Mouse (Mus musculus): ENCODE results near the gene Clec2g.
"Not testable (repeated sequence)": the region's sequence is repeated elsewhere in the genome, so short reads cannot be mapped to it uniquely, and the experiment has no call there.

Clec2g gene

DNA sequence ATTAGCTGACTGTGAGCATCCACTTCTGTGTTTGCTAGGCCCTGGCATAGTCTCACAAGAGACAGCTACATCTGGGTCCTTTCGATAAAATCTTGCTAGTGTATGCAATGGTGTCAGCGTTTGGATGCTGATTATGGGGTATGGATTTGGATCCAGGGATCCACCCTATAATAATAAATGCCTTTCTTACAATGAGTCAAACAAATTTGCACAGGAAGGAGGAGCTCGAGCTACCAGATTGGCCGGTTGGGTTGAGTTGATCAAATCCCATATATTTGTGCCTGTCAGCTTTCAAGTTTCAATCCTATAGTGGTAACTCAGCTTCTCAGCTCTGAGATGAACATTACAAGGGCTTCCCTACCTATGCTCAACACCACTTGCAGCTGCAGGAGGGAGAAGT, at the start of gene Clec2g:
TSS of gene Clec2g (plus strand) at position 301 of the 400 bp plus-strand sequence.
- not testable (repeated sequence) for DNase-seq (ENCODE audit: low spot score)

DNA sequence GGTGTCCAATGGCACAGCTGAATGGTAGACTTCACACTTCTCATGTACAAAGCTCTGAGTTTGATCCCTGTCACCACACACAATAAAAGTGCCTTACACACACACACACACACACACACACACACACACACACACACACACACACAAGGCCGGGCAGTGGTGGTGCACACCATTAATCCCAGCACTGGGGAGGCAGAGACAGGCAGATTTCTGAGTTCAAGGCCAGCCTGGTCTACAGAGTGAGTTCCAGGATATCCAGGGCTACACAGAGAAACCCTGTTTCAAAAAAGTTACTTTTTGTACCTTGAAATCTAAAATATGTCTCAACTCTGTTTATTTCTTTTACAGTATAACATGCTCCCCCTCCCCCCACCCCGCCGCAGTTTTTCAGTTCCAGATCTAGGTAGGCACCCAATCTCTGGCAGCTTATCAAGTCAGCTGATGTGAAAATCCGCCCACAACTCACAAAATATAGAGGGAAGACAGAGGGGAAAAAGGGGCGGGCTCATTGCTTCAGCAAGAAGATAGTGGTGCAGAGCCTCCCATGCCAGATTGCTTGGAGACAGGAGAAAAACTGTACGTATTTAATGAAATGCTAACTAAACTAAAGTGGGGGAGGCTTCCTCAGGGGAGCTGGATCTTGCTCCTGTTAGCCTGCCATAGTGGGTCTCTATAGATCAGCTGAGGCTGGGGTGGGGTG, 46.9 kb upstream of the Clec2g start, which contains the start of gene Clec2i:
TSS of gene Clec2i (plus strand) at position 498 of the 700 bp plus-strand sequence.
- DNase-seq (ENCODE audit: low spot score): peak; percentile 21

GRCm38 (mm10) chr6:128888834-128889233, 45.3 kb upstream of the Clec2g start:
- no peak for DNase-seq (ENCODE audit: low spot score)

- no peak for DNase-seq (ENCODE audit: low spot score)
Measured at GRCm38 (mm10) chr6:128890948-128891355, 43.2 kb upstream of the Clec2g start, which contains the start of gene BC035044. Gene BC035044, minus strand, starts transcription at chr6:128891126.

DNA sequence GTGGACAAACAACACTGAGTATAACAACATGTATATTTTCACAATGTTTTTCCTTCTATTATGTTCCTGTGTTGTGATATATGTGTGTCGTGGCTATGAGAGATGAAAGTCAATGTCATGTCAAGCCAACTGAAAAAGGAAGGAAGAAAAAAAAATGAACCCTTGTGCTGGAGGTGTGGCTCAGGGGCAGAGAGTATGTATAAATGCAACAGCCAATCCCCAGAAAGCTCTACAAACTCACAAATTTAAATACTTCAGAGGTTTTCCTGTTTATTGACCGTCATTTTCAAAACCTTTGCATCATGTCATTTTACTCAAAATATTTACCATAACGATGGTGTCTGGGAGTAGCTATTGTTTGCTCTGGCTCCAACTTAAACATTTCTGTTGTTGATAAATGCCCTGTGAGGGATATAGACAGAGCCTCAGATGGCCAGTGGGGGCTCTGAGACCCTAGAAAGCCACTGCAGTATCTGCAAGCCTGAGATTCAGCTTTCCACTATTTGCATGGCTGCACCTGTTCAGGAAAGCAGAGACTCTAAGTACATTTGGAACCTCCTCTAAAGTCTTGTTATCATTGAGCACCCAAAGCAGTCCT, 38.7 kb upstream of the Clec2g start:
- no peak for DNase-seq (ENCODE audit: low spot score)

DNA sequence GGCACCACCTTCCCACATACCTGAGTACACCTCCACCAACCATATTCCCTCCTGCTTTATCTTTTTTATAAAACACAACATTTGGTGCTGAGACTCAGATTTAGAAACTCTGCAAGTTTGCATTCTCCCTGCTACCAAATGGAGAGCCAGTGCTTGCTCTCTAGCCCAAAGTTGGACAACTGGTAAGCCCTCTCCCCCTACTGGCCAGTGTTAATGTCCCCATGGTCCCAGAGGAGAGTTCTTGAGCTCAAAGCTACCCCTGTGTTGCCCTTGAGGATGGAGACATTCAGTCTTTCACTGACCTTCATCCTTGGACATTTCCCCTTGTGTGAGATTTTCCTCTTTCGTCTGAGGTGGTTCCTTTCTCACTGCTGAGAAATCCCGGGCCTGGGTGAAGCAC, 34.1 kb upstream of the Clec2g start:
- no peak for DNase-seq (ENCODE audit: low spot score)

DNA sequence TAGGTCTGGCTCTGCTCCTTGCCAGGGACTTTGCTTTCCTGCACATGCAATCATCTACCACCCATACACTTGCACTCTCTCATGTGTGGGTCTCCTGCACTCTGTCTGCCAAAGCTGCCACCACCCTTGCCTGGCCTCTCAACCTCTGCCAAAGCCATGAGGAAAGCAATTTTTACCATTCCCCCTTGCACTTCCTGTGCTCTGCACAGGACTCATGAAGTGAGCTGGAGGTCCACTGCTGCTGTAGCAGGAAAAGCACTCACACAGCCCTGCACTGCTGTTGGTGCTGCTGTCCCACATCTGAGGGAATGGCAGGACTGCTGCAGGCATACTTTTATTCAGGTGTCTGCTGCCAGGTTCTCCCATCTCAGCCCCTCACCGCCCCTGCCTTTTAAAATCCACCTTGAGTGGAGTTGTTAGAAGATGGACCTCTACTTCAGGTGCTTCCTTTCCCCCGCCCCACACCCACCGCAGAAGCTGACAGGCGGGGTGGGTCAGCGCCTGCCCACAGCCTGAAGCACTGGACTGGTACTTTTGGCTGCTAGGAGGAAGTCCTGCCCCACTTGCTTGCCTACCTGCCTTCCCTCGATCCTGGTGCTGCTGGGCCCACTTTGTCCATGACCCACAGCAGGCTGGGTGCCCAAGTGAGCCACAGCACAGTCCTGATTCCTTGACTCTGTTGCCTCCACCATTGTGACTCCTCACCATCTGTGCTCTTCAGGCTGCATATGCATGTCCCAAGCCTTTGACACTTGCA, 33.2 kb upstream of the Clec2g start:
- DNase-seq (ENCODE audit: low spot score): not testable (repeated sequence)

- no peak for DNase-seq (ENCODE audit: low spot score)
Measured at GRCm38 (mm10) chr6:128913598-128914254, 20.5 kb upstream of the Clec2g start.

DNA sequence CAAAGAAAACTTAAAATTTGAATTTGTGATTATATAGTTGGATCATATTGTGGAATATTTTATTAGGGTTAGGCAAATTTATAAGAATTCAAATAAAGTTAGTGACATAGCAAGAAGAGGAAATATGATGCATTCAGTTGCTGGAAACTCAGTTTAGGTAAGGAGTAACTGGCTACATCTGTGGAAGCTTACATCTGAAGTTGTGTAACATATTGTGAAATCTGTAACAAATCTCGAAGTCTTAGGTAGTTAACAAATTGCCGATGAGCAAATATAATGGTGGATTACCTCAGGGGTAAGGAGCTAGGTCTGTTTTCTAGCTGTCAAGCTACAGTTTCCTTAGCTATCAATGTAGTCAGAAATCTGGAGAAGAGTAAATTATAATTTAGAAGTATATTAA, 16.9 kb upstream of the Clec2g start:
- no peak for DNase-seq (ENCODE audit: low spot score)

DNA sequence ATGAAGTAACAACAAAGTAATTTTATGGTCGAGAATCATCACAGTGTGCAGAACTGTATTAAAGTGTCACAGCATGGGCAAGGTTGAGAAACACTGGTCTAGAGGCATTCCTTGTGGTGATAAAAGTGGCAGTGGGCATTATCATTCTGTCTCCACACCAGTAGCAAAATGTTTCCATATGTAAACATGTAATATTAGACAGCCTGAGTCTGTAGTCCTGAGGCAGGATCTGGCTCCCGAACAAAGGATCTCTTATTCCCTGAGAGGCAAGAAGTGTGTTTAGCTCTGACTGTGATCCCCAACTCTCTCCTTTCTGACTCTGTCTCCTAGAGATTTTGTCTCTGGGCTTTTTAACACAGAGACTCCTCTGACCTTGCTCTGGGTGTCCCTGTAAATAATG, 1.1 kb upstream of the Clec2g start:
- DNase-seq (ENCODE audit: low spot score): no peak

DNA sequence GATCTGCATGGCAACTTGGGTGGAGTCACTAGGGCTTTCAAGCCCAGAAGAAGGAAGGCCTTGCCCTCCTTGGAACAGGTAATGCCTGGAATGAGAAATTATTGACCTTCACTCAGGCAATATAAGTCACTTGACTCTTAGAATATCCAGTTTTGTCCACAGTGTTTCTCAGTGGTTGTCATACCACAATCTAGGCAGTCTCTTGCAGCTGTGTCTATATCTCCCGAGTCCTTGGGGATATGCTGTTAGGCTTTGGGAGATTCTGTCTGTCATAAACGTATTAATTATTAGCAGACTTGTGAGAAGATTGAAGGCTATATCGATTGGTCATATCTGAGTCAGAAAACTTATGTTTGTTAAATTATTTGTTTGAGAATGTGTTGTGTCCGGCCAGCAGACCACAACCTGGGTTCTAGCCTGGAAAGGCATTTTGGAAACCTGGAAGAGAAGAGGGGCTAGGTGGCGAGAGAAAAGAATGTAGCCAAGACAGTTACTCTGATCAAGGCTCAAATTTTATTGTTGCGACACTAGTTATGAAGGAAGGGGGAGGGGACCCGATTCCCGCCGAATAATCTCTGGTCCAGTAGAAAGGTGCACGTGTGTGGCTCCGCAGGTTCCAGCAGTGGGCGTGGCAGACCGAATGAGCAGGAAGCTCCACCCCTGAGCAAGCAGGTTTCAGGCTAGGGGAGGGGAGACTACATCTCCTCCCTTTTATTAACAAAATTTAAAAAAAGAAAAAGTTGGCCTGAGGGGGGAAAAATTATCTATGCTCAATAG, 1.9 kb downstream of the Clec2g start:
- DNase-seq (ENCODE audit: low spot score): not testable (repeated sequence)

- no peak for DNase-seq (ENCODE audit: low spot score)
Measured at GRCm38 (mm10) chr6:128941646-128942421, 7.7 kb downstream of the Clec2g start.

- no peak for DNase-seq (ENCODE audit: low spot score)
Measured at GRCm38 (mm10) chr6:128945564-128945963, 11.4 kb downstream of the Clec2g start.

GRCm38 (mm10) chr6:128961110-128961509, 26.9 kb downstream of the Clec2g start:
- no peak for DNase-seq (ENCODE audit: low spot score)

DNA sequence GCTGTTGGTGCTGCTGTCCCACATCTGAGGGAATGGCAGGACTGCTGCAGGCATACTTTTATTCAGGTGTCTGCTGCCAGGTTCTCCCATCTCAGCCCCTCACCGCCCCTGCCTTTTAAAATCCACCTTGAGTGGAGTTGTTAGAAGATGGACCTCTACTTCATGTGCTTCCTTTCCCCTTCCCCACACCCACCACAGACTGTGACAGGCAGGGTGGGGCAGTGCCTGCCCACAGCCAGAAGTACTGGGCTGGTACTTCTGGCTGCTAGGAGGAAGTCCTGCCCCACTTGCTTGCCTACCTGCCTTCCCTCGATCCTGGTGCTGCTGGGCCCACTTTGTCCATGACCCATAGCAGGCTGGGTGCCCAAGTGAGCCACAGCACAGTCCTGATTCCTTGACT, 27.9 kb downstream of the Clec2g start:
- DNase-seq (ENCODE audit: low spot score): not testable (repeated sequence)

- no peak for DNase-seq (ENCODE audit: low spot score)
Measured at GRCm38 (mm10) chr6:128964519-128964918, 30.3 kb downstream of the Clec2g start.

DNA sequence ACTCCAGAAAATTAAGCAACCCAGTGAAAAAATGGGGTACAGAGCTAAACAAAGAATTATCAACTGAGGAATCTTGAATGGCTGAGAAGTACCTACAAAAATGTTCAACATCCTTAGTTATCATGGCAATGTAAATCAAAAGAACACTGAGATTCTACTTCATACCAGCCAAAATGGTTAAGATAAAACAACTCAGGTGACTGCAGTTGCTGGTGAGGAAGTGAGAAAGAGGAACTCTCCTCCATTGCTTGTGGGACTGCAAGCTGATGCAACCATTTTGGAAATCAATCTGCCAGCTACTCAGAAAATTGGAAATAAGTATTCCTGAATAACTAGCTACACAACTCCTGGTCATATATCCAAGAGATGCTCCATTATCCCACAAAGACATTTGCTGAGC, 34.3 kb downstream of the Clec2g start:
- no peak for DNase-seq (ENCODE audit: low spot score)

DNA sequence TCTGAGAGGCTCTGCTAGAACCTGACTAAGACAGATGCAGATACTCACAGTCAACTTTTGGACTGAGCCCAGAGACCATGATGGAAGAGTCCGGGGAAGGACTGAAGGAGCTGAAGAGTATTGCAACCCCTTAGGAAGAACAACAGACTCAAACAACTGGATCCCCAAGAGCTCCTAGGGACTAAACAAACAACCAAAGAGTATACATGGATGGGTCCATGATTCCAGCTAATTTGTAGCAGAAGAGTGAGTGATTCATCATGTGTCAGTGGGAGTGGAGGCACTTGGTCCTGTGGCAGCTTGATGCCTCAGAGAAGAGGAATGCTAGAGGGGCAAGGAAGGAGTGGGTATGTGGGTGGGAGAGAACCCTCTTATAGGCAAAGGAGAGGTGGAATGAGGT, 35.6 kb downstream of the Clec2g start:
- no peak for DNase-seq (ENCODE audit: low spot score)

- not testable (repeated sequence) for DNase-seq (ENCODE audit: low spot score)
Measured at GRCm38 (mm10) chr6:128970508-128971393, 36.6 kb downstream of the Clec2g start.

All from layer of hippocampus, adult 11-12 months (tissue).